Mouse (Mus musculus) left cerebral cortex, postnatal 36 days (tissue): ENCODE data around the gene Zfpm1. TPM values are rescaled to one million over a fixed set of nuclear protein-coding genes. Genes with fewer than 3 reads are reported as not detected.
A peak's percentile ranks its signal among the peaks of the same experiment; 100 is the strongest.

Source experiments
- DNase-seq, 2 experiments: peaks; one replicate each; pipeline ENCODE4 v3.0.0; 2021 to 2022; ENCODE audit warnings: low spot score in 2 of 2, mixed read lengths in 1 of 2
- intact Hi-C: fragments of 180-260 bp; cut with DNase I; formaldehyde crosslinking; loops from one replicate; pipeline ENCODE4 v1.15.1; 2025
- total RNA-seq, 2 experiments: library from RNA; stranded (reverse); gene quantifications; 2 replicates each; pipeline ENCODE4 v1.2.3; 2021

Zfpm1 gene
- total RNA-seq: 10 to 100 TPM; 33.9 to 35.3 TPM

DNA sequence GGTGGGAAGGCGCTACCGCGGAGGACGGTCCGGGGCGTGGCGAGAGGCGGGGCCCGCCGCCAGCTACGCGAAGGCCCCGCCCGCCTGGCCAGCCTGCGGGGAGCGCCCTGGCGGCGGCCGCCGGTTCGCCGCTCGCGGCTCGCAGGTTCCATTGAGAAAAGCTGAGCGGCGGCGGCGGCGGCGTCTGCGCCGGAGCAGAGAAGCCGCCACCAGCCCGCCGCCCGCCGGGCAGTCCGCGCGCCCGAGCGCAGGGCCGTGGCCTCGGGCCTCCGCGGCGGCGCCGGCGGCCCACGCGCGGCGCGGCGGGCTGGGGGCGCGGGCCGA, at the start of gene Zfpm1:
Gene Zfpm1 (plus strand): TSS at position 107 of the 324 bp plus-strand sequence.
- no peak for DNase-seq
- intact Hi-C loops: no loop called here

DNA sequence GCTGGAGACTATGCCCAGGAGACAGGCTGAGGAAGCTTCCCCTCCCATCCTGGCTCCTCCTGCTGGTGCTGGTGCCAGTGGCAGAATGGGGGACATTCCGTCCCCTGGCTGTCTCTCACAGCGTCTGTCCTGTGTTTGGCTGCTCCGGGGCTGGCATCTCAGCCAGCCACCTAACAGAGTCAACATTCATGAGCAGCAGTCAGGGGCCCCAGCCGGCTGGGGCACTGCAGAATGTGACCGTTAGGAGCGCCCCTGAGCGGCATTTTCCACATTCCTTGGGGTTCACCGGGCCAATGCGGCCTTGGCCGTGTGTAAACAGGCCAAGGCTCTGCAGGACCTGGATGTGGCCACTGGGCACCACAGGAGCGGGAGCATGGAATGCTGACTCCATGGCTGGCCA, 47.9 kb upstream of the Zfpm1 start:
- DNase-seq: peak; percentile 14 to 18
- intact Hi-C loops: loop anchor here (5.0 kb wide), 2 partner anchors 72 to 257 kb away; no protein-coding TSS in a partner anchor

GRCm38 (mm10) chr8:122236521-122236920, 45.4 kb upstream of the Zfpm1 start:
- intact Hi-C loops: no loop called here

GRCm38 (mm10) chr8:122238225-122238624, 43.7 kb upstream of the Zfpm1 start:
- DNase-seq: no peak
- intact Hi-C loops: no loop called here

More at GRCm38 (mm10) chr8:122236521-122236920, 45.4 kb upstream of the Zfpm1 start:
- no peak for DNase-seq

DNA sequence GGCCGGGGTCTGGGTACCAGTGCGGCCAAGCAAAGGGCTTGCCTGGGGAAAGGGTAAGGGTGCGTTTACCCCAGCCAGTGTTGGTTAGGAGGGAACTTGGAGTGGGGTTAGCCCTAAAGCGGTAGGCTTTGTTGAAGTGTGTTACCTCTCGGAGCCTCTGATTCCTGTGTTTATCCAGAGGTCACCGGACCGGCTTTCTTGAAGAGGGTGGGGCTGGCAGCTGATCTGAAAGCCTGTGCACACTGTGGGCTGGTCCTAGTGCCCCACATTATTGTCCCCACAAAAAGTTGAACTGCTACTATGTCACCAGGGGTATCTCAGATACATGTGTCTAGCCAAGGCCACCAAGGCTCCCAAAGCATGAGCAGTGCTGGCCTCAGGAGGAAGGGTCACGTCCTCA, 43.2 kb upstream of the Zfpm1 start:
- no peak for DNase-seq
- intact Hi-C loops: no loop called here

- intact Hi-C loops: no loop called here
- no peak for DNase-seq
Observed at GRCm38 (mm10) chr8:122240241-122241026, 41.5 kb upstream of the Zfpm1 start.

- DNase-seq: no peak
- intact Hi-C loops: no loop called here
Observed at GRCm38 (mm10) chr8:122243310-122243709, 38.6 kb upstream of the Zfpm1 start.

DNA sequence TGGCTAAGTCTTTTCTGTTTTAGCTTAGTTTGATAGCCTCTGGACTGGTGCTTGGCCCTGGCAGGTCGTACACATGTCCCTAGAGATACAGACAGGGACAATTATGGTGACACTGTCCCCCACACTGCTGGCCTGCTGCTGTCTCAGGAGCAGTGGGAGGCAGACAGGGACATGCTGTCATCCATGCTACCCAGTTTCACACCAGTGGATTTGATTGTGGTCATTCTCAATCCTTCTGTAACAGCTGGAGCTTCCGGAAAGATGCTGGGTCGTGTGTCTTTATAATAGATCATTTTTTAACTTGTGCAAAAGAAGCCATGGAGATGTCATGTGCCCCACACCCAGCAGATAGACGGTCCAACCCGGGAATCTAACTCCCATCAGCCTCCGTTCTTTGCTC, 36.8 kb upstream of the Zfpm1 start:
- no peak for DNase-seq
- intact Hi-C loops: no loop called here

DNA sequence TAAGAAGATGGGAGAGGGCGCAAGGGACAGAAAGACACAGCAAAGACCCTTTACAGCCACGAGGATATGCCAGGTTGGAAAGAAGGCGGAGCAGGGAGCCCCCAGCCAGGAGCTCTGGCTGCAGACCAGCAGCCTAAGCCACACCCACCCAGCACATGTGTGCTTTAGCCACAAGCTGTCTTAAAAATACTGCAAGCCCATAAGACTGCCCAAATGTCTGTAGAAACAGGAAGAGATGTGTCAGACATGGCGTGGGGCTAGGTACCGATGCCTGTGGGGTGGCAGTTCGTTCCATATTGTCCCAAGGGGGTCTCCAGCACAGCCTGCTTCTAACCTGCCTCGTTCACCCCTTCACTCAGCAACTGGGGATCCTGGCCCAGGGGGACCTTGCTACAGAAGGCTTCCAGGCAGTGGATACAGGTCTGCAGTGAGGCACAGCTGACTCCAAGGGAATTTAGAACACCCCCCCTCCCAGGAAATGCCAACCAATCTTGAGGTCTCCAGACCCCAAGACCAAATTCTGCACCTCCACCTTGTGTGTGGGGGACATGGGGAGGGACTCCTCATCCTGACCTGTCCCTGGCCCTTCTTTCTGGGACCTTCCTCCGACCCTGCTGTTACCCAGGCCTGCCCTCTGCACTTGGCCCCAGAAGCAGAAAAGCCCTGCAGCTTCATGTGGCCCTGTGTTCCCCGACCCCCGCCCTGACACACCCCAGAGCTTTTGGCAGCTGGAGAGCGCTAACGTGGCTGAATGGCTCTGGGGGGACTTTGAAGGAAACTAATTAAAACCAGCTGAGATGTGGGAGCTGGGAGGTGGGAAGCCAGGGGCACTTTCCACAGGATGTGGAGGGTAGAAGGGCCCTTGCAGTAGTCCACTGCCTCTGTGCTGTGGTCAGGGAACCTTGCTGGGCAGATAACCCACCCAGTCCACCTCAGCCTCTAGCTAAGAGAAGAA, 35.4 kb upstream of the Zfpm1 start:
- no peak for DNase-seq
- intact Hi-C loops: no loop called here

- no peak for DNase-seq
Observed at GRCm38 (mm10) chr8:122251739-122252138, 30.2 kb upstream of the Zfpm1 start.

DNA sequence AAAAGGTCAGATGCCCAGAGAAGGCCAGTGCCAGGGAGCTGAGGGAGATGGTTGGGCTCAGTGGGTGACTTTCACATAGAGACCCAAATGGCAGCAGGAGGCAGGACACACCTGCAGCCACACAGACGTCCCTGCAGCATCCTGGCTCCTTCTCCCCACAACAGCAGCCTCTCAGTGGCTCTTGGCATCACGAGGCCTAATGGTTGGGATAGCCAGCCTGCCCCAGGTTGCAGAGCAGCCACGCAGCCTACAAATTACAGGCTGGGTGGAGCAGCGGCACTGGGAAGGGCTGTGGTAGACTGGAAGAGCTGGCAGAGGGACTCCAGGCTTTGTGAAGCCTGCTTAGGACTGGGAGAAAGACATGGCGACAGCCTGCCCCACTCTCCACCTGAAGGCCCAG, 29.6 kb upstream of the Zfpm1 start:
- no peak for DNase-seq
- intact Hi-C loops: no loop called here

More at GRCm38 (mm10) chr8:122251739-122252138, 30.2 kb upstream of the Zfpm1 start:
- intact Hi-C loops: no loop called here

GRCm38 (mm10) chr8:122259351-122259750, 22.6 kb upstream of the Zfpm1 start:
- intact Hi-C loops: loop anchor here (1.0 kb wide), 1 partner anchor 96 kb away; no protein-coding TSS in a partner anchor
- peak; percentile 40 to 64 for DNase-seq

- DNase-seq: no peak
- intact Hi-C loops: no loop called here
Observed at GRCm38 (mm10) chr8:122260755-122261154, 21.2 kb upstream of the Zfpm1 start.

- DNase-seq: no peak
- intact Hi-C loops: no loop called here
Observed at GRCm38 (mm10) chr8:122262835-122263234, 19.1 kb upstream of the Zfpm1 start.

DNA sequence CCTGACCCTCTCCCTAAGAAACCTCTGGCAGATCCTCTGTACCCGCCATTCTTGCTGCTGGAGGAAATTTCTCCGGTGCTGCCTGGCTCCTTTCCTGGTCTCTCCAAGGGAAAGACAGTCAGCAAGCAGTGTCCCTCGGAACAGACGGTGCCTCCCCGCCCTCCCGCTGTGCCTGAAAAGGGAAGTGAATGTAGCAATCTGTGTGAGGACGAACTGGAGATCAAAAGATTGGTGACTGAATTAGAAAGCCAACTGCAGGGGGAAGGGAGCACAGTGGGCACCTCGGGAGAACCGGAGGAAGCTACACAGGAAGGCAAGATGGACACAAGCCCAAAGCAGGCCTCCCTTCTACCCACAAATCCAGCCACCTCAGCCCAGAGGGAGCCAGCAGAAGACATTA, 17.7 kb upstream of the Zfpm1 start:
- peak; percentile 43 to 51 for DNase-seq
- intact Hi-C loops: no loop called here

- DNase-seq: no peak
- intact Hi-C loops: no loop called here
Observed at GRCm38 (mm10) chr8:122265522-122265921, 16.4 kb upstream of the Zfpm1 start.

DNA sequence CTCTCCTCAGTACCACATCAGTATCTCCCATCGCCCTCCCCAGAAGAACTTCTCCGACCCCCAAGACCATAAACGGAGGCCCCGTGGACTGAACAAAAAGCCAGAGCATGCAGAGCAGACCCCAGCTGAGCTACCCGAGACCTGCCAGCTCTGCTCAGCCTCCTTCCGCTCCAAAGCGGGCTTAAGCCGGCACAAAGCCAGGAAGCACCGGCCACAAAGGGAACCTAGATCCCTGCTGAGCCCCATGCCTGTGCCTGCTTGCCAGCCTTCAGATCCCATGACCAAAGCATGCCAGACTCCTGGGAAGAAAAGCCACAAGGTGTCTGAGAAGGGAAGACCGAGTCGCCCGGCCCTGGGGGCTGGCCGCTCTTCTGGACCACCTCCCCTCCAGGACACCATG, 15.1 kb upstream of the Zfpm1 start:
- intact Hi-C loops: no loop called here
- DNase-seq: no peak

DNA sequence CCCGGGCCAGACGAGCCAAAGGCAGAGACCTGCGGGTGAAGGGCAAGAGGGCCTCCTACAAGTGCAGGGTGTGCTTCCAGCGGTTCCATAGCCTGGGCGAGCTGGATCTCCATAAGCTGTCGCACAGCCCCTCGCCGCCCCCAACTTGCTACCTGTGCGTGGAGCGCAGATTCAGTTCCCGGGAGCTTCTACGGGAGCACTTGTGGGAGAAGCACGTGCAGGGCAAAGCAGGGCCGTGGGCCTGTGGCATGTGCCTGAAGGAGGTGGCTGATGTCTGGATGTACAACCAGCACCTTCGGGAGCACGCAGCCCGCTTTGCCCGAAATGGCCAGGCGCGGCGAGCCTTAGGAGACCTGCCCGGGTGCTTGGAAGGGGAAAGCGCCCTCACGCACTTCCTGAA, 13.1 kb upstream of the Zfpm1 start:
- DNase-seq: peak in 1 of 2 experiments; percentile 29
- intact Hi-C loops: loop anchor here (2.0 kb wide), 1 partner anchor 292 kb away; no protein-coding TSS in a partner anchor

DNA sequence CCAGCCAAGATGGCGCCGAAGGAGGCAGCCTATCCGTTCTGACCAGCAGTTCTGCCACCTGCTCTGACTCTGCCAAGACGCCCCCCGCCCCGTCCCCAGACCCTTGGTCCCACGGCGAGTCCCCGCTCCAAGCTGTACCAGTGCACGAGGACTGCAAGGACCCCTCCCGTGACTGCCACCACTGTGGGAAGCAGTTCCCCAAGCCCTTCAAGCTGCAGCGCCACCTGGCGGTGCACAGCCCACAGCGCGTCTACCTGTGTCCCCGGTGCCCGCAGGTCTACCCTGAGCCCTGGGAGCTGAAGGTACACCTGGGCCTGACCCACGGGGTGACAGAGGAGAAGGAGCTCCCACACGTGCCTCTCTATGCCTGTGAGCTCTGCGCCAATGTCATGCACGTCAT, 12.5 kb upstream of the Zfpm1 start:
- intact Hi-C loops: loop anchor here (2.0 kb wide), 1 partner anchor 293 kb away; no protein-coding TSS in a partner anchor
- peak; percentile 79 to 82 for DNase-seq

GRCm38 (mm10) chr8:122270555-122270954, 11.4 kb upstream of the Zfpm1 start:
- intact Hi-C loops: no loop called here

More at GRCm38 (mm10) chr8:122270555-122270954, 11.4 kb upstream of the Zfpm1 start:
- no peak for DNase-seq
